Mouse (Mus musculus): ENCODE data around the gene Gm49337. TPM values are rescaled to one million over a fixed set of nuclear protein-coding genes. Genes with fewer than 3 reads are reported as not detected.

Gm49337 gene
- polyA plus RNA-seq, 1 experiment = not detected

DNA sequence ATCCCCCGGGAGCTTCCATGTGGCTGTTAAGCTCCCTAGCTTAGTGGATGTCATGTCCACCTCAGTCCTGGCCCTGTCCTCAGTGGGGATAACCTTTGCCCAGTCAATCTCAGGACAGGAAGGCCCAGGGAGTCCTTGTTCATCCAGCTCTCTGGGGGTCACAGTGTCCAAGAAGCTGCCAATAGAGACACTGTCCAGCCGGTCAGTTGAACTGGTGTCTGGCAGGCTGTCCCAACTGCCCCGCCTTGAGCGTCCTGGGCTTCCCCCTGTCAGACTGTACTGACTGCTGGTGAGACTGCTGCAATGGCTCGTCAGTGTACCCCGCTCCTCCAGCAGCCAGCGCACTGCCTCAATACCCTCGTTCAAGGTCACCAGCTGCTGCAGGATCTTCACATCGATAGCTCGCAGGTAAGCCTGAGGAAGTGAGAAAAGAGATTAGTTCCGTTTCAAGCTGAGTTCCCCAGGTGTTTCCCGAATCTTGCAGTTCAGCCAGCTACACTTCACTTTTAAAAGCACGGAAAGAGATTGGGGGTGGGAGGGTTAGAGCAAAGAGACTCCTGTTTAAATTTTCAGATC, 35.7 kb upstream of the Gm49337 start:
- 70% methylated on average over 13 of the region's 13 CpGs for WGBS
- 0 out of 2 replicates have a peak, but pooled peaks cover 3% of the 10 kb centered on the region for H3K27me3 ChIP-seq (ENCODE audit: control insufficient read depth, insufficient read depth, low read length)
- TF ChIP-seq CTCF (IDR thresholded peaks at IDR 0.05; ENCODE audit: extremely low read depth, insufficient read length, insufficient replicate concordance, low read depth, low read length) = no peak
- no peak for TF ChIP-seq POLR2A (IDR thresholded peaks at IDR 0.05; ENCODE audit: low read depth, low read length)
- no peak overlapping the region for H3K27ac ChIP-seq (ENCODE audit: insufficient read depth, low read depth, low read length)
- no peak overlapping the region for H3K4me3 ChIP-seq (ENCODE audit: low read depth, low read length)
- H3K4me1 ChIP-seq (ENCODE audit: control insufficient read depth, insufficient read depth, insufficient read length, low read length) = no peaks in the 10 kb centered on the region
- no peaks in the 10 kb centered on the region for H3K36me3 ChIP-seq (ENCODE audit: control insufficient read depth, insufficient read depth, low read length)

GRCm38 (mm10) chr4:116140801-116141574, 32.2 kb upstream of the Gm49337 start:
- Histone ChIP-seq H3K4me1 (ENCODE audit: control insufficient read depth, insufficient read depth, insufficient read length, low read length) (peaks cover 5% of the 10 kb centered on the region), H3K4me3 (ENCODE audit: low read depth, low read length) (no peak overlapping the region), H3K36me3 (ENCODE audit: control insufficient read depth, insufficient read depth, low read length) (no peaks in the 10 kb centered on the region), H3K27ac (ENCODE audit: insufficient read depth, low read depth, low read length) (no peak overlapping the region), H3K27me3 (ENCODE audit: control insufficient read depth, insufficient read depth, low read length) (peaks cover 9% of the 10 kb centered on the region; the same call in 1 of the 2 replicates)
- WGBS = 77% methylated on average over 7 of the region's 7 CpGs
- TF ChIP-seq CTCF (IDR thresholded peaks at IDR 0.05; ENCODE audit: extremely low read depth, insufficient read length, insufficient replicate concordance, low read depth, low read length) = no peak
- TF ChIP-seq POLR2A (IDR thresholded peaks at IDR 0.05; ENCODE audit: low read depth, low read length) = no peak

- Histone ChIP-seq H3K36me3 (ENCODE audit: control insufficient read depth, insufficient read depth, low read length) (no peaks in the 10 kb centered on the region), H3K27ac (ENCODE audit: insufficient read depth, low read depth, low read length) (no peak overlapping the region), H3K4me1 (ENCODE audit: control insufficient read depth, insufficient read depth, insufficient read length, low read length) (peaks cover 5% of the 10 kb centered on the region), H3K27me3 (ENCODE audit: control insufficient read depth, insufficient read depth, low read length) (peaks cover 9% of the 10 kb centered on the region; the same call in 1 of the 2 replicates), H3K4me3 (ENCODE audit: low read depth, low read length) (no peak overlapping the region)
- 79% methylated on average over 1 of the region's 1 CpGs for WGBS
- TF ChIP-seq POLR2A (IDR thresholded peaks at IDR 0.05; ENCODE audit: low read depth, low read length) (no peak), CTCF (IDR thresholded peaks at IDR 0.05; ENCODE audit: extremely low read depth, insufficient read length, insufficient replicate concordance, low read depth, low read length) (no peak)
Measured at GRCm38 (mm10) chr4:116141736-116142135, 31.4 kb upstream of the Gm49337 start.

DNA sequence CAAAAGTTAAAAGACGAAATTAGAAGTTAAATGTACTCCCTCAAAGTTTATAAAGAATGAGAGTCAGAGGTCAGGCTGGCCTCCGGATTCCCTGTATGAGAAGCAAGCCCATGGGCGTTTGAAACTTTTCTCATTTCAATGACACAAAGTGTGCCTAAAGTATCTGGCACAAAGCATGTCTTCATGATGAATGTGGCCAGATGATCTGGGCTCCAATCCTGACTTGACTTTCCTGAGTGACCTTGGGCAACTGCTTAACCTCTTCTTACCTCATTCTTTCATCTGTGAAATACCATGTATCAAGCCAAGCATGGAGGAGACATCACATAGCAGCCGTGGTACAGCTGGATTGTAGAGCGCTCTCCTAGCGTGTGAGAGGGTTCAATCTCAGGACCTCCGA, 30.9 kb upstream of the Gm49337 start:
- Histone ChIP-seq H3K27me3 (ENCODE audit: control insufficient read depth, insufficient read depth, low read length) (peaks cover 9% of the 10 kb centered on the region; the same call in 1 of the 2 replicates), H3K4me1 (ENCODE audit: control insufficient read depth, insufficient read depth, insufficient read length, low read length) (peaks cover 5% of the 10 kb centered on the region), H3K27ac (ENCODE audit: insufficient read depth, low read depth, low read length) (no peak overlapping the region), H3K36me3 (ENCODE audit: control insufficient read depth, insufficient read depth, low read length) (no peaks in the 10 kb centered on the region), H3K4me3 (ENCODE audit: low read depth, low read length) (no peak overlapping the region)
- TF ChIP-seq CTCF (IDR thresholded peaks at IDR 0.05; ENCODE audit: extremely low read depth, insufficient read length, insufficient replicate concordance, low read depth, low read length) (no peak), POLR2A (IDR thresholded peaks at IDR 0.05; ENCODE audit: low read depth, low read length) (no peak)
- WGBS = 90% methylated on average over 7 of the region's 7 CpGs

- no peak overlapping the region for H3K27ac ChIP-seq (ENCODE audit: insufficient read depth, low read depth, low read length)
- 28% methylated on average over 7 of the region's 7 CpGs for WGBS
- peaks cover 9% of the 10 kb centered on the region; the same call in 1 of the 2 replicates for H3K27me3 ChIP-seq (ENCODE audit: control insufficient read depth, insufficient read depth, low read length)
- H3K36me3 ChIP-seq (ENCODE audit: control insufficient read depth, insufficient read depth, low read length) = no peaks in the 10 kb centered on the region
- peaks cover 5% of the 10 kb centered on the region for H3K4me1 ChIP-seq (ENCODE audit: control insufficient read depth, insufficient read depth, insufficient read length, low read length)
- no peak for TF ChIP-seq POLR2A (IDR thresholded peaks at IDR 0.05; ENCODE audit: low read depth, low read length)
- TF ChIP-seq CTCF (IDR thresholded peaks at IDR 0.05; ENCODE audit: extremely low read depth, insufficient read length, insufficient replicate concordance, low read depth, low read length) = no peak
- 0 out of 2 replicates have a peak overlapping the region, but pooled peaks have one; percentile 5 for H3K4me3 ChIP-seq (ENCODE audit: low read depth, low read length)
Measured at GRCm38 (mm10) chr4:116143317-116143811, 29.8 kb upstream of the Gm49337 start.

- WGBS = 2% methylated on average over 46 of the region's 47 CpGs
- H3K27ac ChIP-seq (ENCODE audit: insufficient read depth, low read depth, low read length) = no peak overlapping the region
- peak overlapping the region; percentile 76 for H3K4me3 ChIP-seq (ENCODE audit: low read depth, low read length)
Measured at GRCm38 (mm10) chr4:116143891-116144717, 29.1 kb upstream of the Gm49337 start.

More at GRCm38 (mm10) chr4:116143891-116144717, 29.1 kb upstream of the Gm49337 start:
- TF ChIP-seq CTCF (IDR thresholded peaks at IDR 0.05; ENCODE audit: extremely low read depth, insufficient read length, insufficient replicate concordance, low read depth, low read length) = no peak
- TF ChIP-seq POLR2A (IDR thresholded peaks at IDR 0.05; ENCODE audit: low read depth, low read length) = no peak
- Histone ChIP-seq H3K36me3 (ENCODE audit: control insufficient read depth, insufficient read depth, low read length) (no peaks in the 10 kb centered on the region), H3K27me3 (ENCODE audit: control insufficient read depth, insufficient read depth, low read length) (peaks cover 9% of the 10 kb centered on the region; the same call in 1 of the 2 replicates), H3K4me1 (ENCODE audit: control insufficient read depth, insufficient read depth, insufficient read length, low read length) (peaks cover 5% of the 10 kb centered on the region)

Data from small intestine, adult 2 months (tissue).